Mouse (Mus musculus): ENCODE results near the gene Celf3. TPM values are rescaled to one million over a fixed set of nuclear protein-coding genes. Genes with fewer than 3 reads are reported as not detected.

Celf3 gene
- 0.80 and 1.2 TPM in 2 replicates for polyA plus RNA-seq (2015; fragmentation: Nextera tagmentation; extraction: Ambion mirVana)

- ATAC-seq, result no peak
- Histone ChIP-seq H3K9ac (replicated peaks; ENCODE audit: low read depth) (no peak within 1 kb of the TSS), H3K4me3 (ENCODE audit: low read depth, low read length) (no peak within 1 kb of the TSS), H3K27ac (ENCODE audit: low read length) (no peak within 1 kb of the TSS), H3K4me2 (replicated peaks; ENCODE audit: low read depth, low read length) (no peak within 1 kb of the TSS), H3K36me3 (ENCODE audit: insufficient read depth, low read length) (no peaks in the 10 kb centered on the region), H3K27me3 (replicated peaks; ENCODE audit: insufficient read depth, low read length) (0 out of 2 replicates have a peak, but pooled peaks cover 5% of the 10 kb centered on the region), H3K4me1 (ENCODE audit: insufficient read depth, low read depth, low read length) (no peaks in the 10 kb centered on the region), H3K9me3 (ENCODE audit: low read length) (no peaks in the 10 kb centered on the region)
- DNase-seq (ENCODE audit: low spot score), result peak; percentile 17
- TF ChIP-seq CTCF (IDR thresholded peaks at IDR 0.05), result no peak
- no peak for TF ChIP-seq EP300 (IDR thresholded peaks at IDR 0.05)
- WGBS, result under 1% methylated on average over 14 of the region's 14 CpGs
These were observed at the start of gene Celf3 for GRCm38 (mm10) chr3:94477981-94478422. Celf3 (plus strand) TSS chr3:94478295.

GRCm38 (mm10) chr3:94430980-94431379 is 47.1 kb upstream of the Celf3 start:
- H3K4me1 ChIP-seq (ENCODE audit: insufficient read depth, low read depth, low read length), result no peaks in the 10 kb centered on the region
- no peak overlapping the region for H3K9ac ChIP-seq (replicated peaks; ENCODE audit: low read depth)
- TF ChIP-seq CTCF (IDR thresholded peaks at IDR 0.05), result no peak
- TF ChIP-seq EP300 (IDR thresholded peaks at IDR 0.05), result no peak
- H3K27me3 ChIP-seq (replicated peaks; ENCODE audit: insufficient read depth, low read length), result no peaks in the 10 kb centered on the region
- WGBS, result 40% methylated on average over 2 of the region's 2 CpGs
- H3K4me2 ChIP-seq (replicated peaks; ENCODE audit: low read depth, low read length), result no peak overlapping the region
- ATAC-seq (no peak), DNase-seq (ENCODE audit: low spot score) (no peak)
- no peaks in the 10 kb centered on the region for H3K36me3 ChIP-seq (ENCODE audit: insufficient read depth, low read length)
- H3K9me3 ChIP-seq (ENCODE audit: low read length), result no peaks in the 10 kb centered on the region
- no peak overlapping the region for H3K4me3 ChIP-seq (ENCODE audit: low read depth, low read length)
- H3K27ac ChIP-seq (ENCODE audit: low read length), result no peak overlapping the region

DNA sequence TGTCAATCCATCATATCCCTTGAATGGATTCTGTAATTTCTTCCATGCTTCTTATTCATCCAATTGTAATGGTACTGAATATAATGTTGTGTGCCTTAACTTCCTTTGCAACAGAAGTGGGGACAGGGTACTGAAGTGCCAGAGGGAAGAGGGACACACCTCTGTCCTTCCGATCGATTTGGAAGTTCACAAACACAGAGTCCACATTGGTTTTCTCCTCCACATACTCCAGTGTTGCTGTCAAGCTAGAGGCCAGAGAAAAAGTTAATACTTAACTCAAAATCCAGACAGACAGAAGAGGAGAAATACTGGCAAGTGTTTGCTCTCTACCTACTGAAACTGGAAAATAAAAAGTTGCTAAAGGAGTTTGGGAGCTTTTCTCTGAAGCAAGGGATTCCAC is 43.8 kb upstream of the Celf3 start:
- Histone ChIP-seq H3K36me3 (ENCODE audit: insufficient read depth, low read length) (no peaks in the 10 kb centered on the region), H3K27ac (ENCODE audit: low read length) (no peak overlapping the region), H3K9me3 (ENCODE audit: low read length) (no peaks in the 10 kb centered on the region), H3K4me3 (ENCODE audit: low read depth, low read length) (no peak overlapping the region), H3K9ac (replicated peaks; ENCODE audit: low read depth) (no peak overlapping the region), H3K27me3 (replicated peaks; ENCODE audit: insufficient read depth, low read length) (no peaks in the 10 kb centered on the region), H3K4me2 (replicated peaks; ENCODE audit: low read depth, low read length) (no peak overlapping the region), H3K4me1 (ENCODE audit: insufficient read depth, low read depth, low read length) (no peaks in the 10 kb centered on the region)
- DNase-seq (ENCODE audit: low spot score), result no peak
- TF ChIP-seq EP300 (IDR thresholded peaks at IDR 0.05), result no peak
- no peak for TF ChIP-seq CTCF (IDR thresholded peaks at IDR 0.05)
- WGBS, result 54% methylated on average over 2 of the region's 2 CpGs
- ATAC-seq, result no peak

GRCm38 (mm10) chr3:94436420-94436819 is 41.7 kb upstream of the Celf3 start:
- 79% methylated on average over 9 of the region's 9 CpGs for WGBS
- no peak for ATAC-seq

DNA sequence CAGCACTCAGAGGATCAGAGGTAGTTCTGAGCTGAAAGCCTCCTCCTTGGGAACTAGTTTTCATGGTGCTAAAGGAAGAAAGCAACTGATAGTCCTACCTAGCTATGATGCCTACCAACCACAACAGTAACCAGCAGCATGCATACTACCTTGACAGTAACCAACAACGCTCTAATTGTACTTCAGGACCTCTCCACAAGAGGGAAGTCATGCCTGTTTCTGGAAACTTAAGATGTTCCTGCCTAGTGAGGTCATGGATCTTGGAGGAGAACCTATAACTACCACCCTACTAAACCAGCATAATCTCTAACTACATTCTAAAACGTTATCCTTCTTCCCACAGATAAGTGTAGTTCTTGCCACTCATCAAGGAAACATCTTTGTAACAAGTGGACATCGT is 36.9 kb upstream of the Celf3 start:
- no peak overlapping the region for H3K4me3 ChIP-seq (ENCODE audit: low read depth, low read length)
- TF ChIP-seq EP300 (IDR thresholded peaks at IDR 0.05) (no peak), CTCF (IDR thresholded peaks at IDR 0.05) (peak; percentile 66)
- ATAC-seq (no peak), DNase-seq (ENCODE audit: low spot score) (peak; percentile 22)
- no peaks in the 10 kb centered on the region for H3K27me3 ChIP-seq (replicated peaks; ENCODE audit: insufficient read depth, low read length)
- no peaks in the 10 kb centered on the region for H3K4me1 ChIP-seq (ENCODE audit: insufficient read depth, low read depth, low read length)
- no peaks in the 10 kb centered on the region for H3K9me3 ChIP-seq (ENCODE audit: low read length)
- H3K4me2 ChIP-seq (replicated peaks; ENCODE audit: low read depth, low read length), result no peak overlapping the region
- 41% methylated on average over 3 of the region's 3 CpGs for WGBS
- H3K36me3 ChIP-seq (ENCODE audit: insufficient read depth, low read length), result no peaks in the 10 kb centered on the region
- no peak overlapping the region for H3K27ac ChIP-seq (ENCODE audit: low read length)
- H3K9ac ChIP-seq (replicated peaks; ENCODE audit: low read depth), result no peak overlapping the region

More at GRCm38 (mm10) chr3:94436420-94436819, 41.7 kb upstream of the Celf3 start:
- Histone ChIP-seq H3K27me3 (replicated peaks; ENCODE audit: insufficient read depth, low read length) (no peaks in the 10 kb centered on the region), H3K9ac (replicated peaks; ENCODE audit: low read depth) (no peak overlapping the region), H3K36me3 (ENCODE audit: insufficient read depth, low read length) (no peaks in the 10 kb centered on the region), H3K4me3 (ENCODE audit: low read depth, low read length) (no peak overlapping the region), H3K27ac (ENCODE audit: low read length) (no peak overlapping the region), H3K9me3 (ENCODE audit: low read length) (no peaks in the 10 kb centered on the region), H3K4me2 (replicated peaks; ENCODE audit: low read depth, low read length) (no peak overlapping the region), H3K4me1 (ENCODE audit: insufficient read depth, low read depth, low read length) (no peaks in the 10 kb centered on the region)
- TF ChIP-seq CTCF (IDR thresholded peaks at IDR 0.05) (no peak), EP300 (IDR thresholded peaks at IDR 0.05) (no peak)
- no peak for DNase-seq (ENCODE audit: low spot score)

- peak within 1 kb of the TSS; percentile 87 for H3K4me3 ChIP-seq (ENCODE audit: low read depth, low read length)
- no peaks in the 10 kb centered on the region; the same call in none of the 2 replicates for H3K36me3 ChIP-seq (ENCODE audit: insufficient read depth, low read length)
- ATAC-seq (peak; percentile 99), DNase-seq (ENCODE audit: low spot score) (peak; percentile 95)
- H3K4me1 ChIP-seq (ENCODE audit: insufficient read depth, low read depth, low read length), result no peaks in the 10 kb centered on the region
- under 1% methylated on average over 38 of the region's 39 CpGs for WGBS
- no peaks in the 10 kb centered on the region for H3K27me3 ChIP-seq (replicated peaks; ENCODE audit: insufficient read depth, low read length)
- no peaks in the 10 kb centered on the region for H3K9me3 ChIP-seq (ENCODE audit: low read length)
- H3K9ac ChIP-seq (replicated peaks; ENCODE audit: low read depth), result peak within 1 kb of the TSS; percentile 93
- peak within 1 kb of the TSS; percentile 68 for H3K27ac ChIP-seq (ENCODE audit: low read length)
- TF ChIP-seq EP300 (IDR thresholded peaks at IDR 0.05) (no peak), CTCF (IDR thresholded peaks at IDR 0.05) (no peak)
- peak within 1 kb of the TSS; percentile 90 for H3K4me2 ChIP-seq (replicated peaks; ENCODE audit: low read depth, low read length)
These were observed 35.0 kb upstream of the Celf3 start, which contains the start of gene Mrpl9 for GRCm38 (mm10) chr3:94442951-94443596. Mrpl9 (plus strand) TSS chr3:94443318.
